Mouse (Mus musculus): ENCODE results near the gene Ewsr1.
"Not testable (repeated sequence)": the region's sequence is repeated elsewhere in the genome, so short reads cannot be mapped to it uniquely, and the experiment has no call there.

Gene Ewsr1

DNA sequence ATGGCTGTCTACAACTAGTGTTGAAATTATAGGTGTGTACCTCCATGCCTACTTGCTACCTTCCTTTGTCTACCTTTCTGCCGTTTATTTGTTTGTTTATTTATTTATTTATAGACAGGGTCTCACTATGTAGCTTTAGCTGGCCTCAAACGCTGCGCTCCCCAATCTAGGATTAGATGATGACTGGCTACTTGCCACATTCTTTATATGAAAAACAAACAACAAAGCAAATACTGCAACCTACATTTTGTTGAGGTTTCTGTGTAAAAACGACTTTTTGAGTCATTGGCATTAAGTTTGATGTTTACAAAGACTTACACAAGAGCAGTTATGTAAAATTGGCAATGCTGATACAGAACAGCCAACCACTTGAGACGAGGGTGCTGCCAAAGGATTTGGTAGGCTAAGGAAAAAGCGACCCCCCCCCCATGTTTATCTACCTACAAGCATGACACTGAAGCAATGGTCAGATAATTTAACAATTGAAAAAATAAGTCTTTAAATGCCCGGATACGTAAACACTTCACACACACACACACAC lies 2.5 kb downstream of the Ewsr1 start:
- no peak for DNase-seq

DNA sequence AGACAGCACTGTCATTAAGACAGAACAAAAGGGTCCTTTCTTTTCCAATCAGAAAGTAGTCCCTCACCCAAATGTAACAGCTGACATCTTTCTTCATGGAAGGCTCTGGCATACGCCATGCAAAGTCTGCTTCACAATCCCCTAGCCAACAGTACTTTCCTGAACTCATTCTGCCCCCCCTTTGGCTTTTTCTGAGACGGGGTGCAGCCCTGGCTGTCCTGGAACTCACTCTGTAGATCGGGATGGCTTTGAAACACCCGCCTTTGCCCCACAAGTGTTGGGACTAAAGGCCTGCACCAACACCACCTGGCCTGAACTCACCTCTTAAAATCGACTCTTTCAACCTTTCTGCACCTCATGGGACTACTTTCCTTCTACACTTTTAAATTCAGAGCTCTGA lies 3.2 kb downstream of the Ewsr1 start:
- DNase-seq, result no peak

GRCm38 (mm10) chr11:5091706-5092105 lies 7.4 kb downstream of the Ewsr1 start:
- no peak for DNase-seq

GRCm38 (mm10) chr11:5089147-5089546 lies 9.9 kb downstream of the Ewsr1 start:
- no peak for DNase-seq

GRCm38 (mm10) chr11:5076843-5077242 lies 22.2 kb downstream of the Ewsr1 start:
- not testable (repeated sequence) for DNase-seq

DNA sequence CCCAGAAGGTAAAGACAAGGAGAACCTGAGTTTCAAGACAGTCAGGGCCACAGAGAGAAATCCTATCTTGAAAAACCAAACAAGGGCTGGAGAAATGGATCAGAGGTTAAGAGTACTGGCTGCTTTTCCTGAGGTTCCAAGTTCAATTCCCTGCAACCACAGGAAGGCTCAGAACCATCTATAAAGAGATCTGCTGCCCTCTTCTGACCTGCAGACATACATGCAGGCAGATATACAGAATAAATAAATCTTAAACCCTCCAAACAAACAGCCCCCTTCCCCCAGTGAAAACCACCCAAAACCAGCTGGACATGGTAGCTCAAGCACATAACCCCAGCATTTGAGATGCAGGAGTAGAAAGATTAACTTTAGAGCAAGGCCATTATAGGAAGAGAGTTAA lies 23.3 kb downstream of the Ewsr1 start:
- DNase-seq, result no peak

DNA sequence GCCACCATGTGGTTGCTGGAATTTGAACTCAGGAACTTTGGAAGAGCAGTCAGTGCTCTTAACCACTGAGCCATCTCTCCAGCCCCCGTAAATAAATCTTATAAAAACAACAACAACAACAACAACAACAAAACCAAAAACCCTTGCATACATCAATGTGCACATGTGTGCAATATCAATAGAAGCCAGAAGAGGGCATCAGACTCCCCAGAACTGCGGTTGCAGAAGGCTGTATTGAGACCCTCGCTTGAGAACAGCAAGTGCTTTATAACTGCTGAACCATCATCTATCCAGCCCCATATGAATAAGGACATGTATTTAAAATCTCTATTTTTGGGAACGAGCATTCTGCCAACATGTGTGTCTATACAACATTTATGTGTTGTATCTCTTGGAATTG lies 24.2 kb downstream of the Ewsr1 start:
- DNase-seq, result peak in 1 of 2 experiments; percentile 58

GRCm38 (mm10) chr11:5068126-5068971 lies 30.7 kb downstream of the Ewsr1 start:
- DNase-seq, result no peak

- DNase-seq, result no peak
Measured at GRCm38 (mm10) chr11:5067063-5067462, 32.0 kb downstream of the Ewsr1 start.

DNA sequence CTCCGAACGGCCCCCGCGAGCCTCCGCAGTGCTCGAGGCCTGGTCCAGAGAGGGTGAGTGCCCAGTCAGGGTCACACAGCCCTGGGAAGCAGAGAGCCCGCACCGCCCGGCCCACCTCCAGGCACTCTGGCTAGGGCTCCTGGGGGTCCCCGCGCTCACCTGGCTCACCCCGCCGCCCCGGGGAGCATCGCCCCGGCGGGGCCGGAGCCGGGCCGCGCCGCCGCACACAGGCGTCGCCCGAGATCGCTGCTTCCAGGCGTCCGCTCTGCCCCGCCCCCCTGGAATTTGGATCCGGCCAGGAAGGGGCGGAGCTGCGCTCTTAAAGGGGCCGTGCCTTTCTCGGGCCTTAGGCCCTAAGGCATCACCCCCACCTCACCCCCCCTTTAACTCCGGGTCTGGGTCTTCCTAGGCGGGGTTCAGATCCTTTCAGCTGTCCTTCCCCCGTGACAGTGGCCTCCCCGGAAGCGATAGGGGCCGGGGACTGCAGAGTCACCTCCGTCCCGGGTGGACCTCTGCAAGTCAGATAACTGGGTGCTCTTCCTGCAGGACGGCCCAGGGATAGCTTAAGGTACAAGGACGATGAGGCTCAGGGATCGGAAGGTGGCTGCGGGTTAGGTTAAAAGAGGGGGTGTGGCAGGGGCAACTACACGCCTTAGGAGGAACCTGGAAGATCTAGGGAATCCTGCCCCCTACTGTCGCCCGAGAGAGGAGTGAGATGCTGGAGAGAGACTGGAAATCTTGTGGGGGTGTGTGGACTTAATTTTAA lies 33.8 kb downstream of the Ewsr1 start, which contains the start of gene Gas2l1:
TSS of gene Gas2l1 (minus strand) at position 272 of the 766 bp plus-strand sequence.
- DNase-seq, result peak; percentile 90 to 92

GRCm38 (mm10) chr11:5064282-5065055 lies 34.6 kb downstream of the Ewsr1 start:
- DNase-seq, result no peak

DNA sequence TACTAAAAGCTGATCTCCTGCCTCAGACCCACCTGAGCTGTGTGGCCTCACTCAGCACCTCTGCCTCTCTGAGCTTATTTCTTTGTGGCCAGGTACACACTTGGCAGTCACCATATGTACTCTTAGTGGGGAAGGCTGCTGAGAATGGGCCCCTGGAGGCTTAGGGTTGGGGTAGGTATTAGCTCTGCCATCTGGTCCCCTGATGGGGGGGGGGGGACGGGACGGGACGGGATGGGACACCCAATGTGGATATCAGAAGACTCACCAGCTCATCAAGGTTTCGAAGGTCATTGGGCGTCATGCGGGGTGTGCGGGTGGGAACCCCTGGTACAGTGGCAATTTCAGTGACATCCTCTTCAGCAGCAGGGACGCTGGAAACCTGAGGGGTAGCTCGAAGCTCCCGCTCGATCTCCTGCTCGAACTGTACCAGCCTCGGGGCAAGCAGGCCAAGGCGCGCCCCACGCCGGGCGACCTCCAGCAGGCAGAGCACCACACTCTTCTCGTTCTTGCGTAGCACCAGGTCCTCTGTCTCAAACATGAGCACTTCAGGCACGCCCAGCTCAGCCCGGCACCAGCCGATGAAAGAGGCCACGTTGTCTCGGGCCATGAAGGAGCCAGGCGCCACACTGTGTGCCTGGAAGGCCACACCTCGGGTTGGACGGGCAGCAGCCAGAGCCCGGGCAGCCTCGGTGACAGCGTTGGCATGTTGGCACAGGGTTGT lies 35.3 kb downstream of the Ewsr1 start:
- DNase-seq, result peak in 1 of 2 experiments; percentile 49

GRCm38 (mm10) chr11:5062860-5063505 lies 36.1 kb downstream of the Ewsr1 start:
- no peak for DNase-seq

DNA sequence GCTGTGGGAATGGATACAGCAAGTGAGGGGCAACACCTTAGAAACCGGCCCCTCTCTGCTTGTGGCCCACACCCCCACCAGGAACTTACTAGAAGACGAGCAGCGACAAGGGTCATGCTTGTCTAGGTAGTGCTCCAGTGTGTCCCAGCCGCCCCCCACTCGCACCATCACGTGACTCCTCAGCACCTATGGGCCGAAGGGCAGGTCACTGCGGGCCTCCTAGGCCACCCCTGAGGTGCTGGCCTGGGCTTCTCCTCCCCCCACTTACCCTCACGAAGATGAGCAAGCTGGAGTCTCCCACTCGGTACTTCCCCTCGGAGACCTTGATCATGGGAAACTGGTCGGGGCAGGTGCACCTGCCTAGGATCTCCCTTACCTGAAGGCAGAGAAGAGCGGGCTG lies 36.7 kb downstream of the Ewsr1 start:
- no peak for DNase-seq

- peak; percentile 76 to 85 for DNase-seq
Measured at GRCm38 (mm10) chr11:5061413-5062139, 37.5 kb downstream of the Ewsr1 start.

- peak in 1 of 2 experiments; percentile 34 for DNase-seq
Measured at GRCm38 (mm10) chr11:5060756-5061412, 38.2 kb downstream of the Ewsr1 start.

- DNase-seq, result peak; percentile 57 to 77
Measured at GRCm38 (mm10) chr11:5059704-5060156, 39.3 kb downstream of the Ewsr1 start.

- no peak for DNase-seq
Measured at GRCm38 (mm10) chr11:5059230-5059629, 39.8 kb downstream of the Ewsr1 start.

- no peak for DNase-seq
Measured at GRCm38 (mm10) chr11:5058783-5059182, 40.3 kb downstream of the Ewsr1 start.

Data from cerebellum, postnatal 14 days (tissue).